Mouse (Mus musculus): ENCODE measurements around the gene Dgkz.

GRCm38 (mm10) chr2:91953825-91954224, 21.8 kb downstream of the Dgkz start:
- TF ChIP-seq CTCF (IDR thresholded peaks at IDR 0.05; ENCODE audit: extremely low read depth, insufficient read length, insufficient replicate concordance, low read depth, low read length) (no peak), POLR2A (IDR thresholded peaks at IDR 0.05; ENCODE audit: low read depth, low read length) (no peak)

Data from small intestine, adult 2 months (tissue).